Mouse (Mus musculus) heart, embryonic 12.5 days (tissue): ENCODE measurements around the gene Med27. TPM values are rescaled to one million over a fixed set of nuclear protein-coding genes. Genes with fewer than 3 reads are reported as not detected.

Experiments used
- ATAC-seq: fragments of 200-750 bp; cut with Nextera tagmentation; 2 replicates; pipeline ENCODE4 v1.8.0; 2017; ENCODE audit warnings: moderate TSS enrichment, moderate library complexity; ENCODE audit not compliant: insufficient number of reproducible peaks, low FRiP score
- H3K27ac ChIP-seq: fragments of 300-500 bp; sonication (generic); 2 replicates; pipeline ENCODE4 v1.5.1; 2016; ENCODE audit warnings: mild to moderate bottlenecking, moderate library complexity; ENCODE audit not compliant: poor library complexity, severe bottlenecking
- H3K27me3 ChIP-seq: fragments of 300-500 bp; sonication (generic); replicated peaks from 2 replicates; pipeline ENCODE4 v1.6.1; 2016; ENCODE audit warnings: mild to moderate bottlenecking, moderate library complexity
- H3K36me3 ChIP-seq: fragments of 300-500 bp; sonication (generic); 2 replicates; pipeline ENCODE4 v1.6.1; 2016; ENCODE audit warnings: mild to moderate bottlenecking, moderate library complexity
- H3K4me1 ChIP-seq: fragments of 300-500 bp; sonication (generic); replicated peaks from 2 replicates; pipeline ENCODE4 v1.6.1; 2016; ENCODE audit warnings: mild to moderate bottlenecking
- H3K4me2 ChIP-seq: fragments of 300-500 bp; sonication (generic); 2 replicates; pipeline ENCODE4 v1.6.1; 2016; ENCODE audit warnings: mild to moderate bottlenecking, moderate library complexity
- H3K4me3 ChIP-seq: fragments of 300-500 bp; sonication (generic); 2 replicates; pipeline ENCODE4 v1.5.1; 2016; ENCODE audit warnings: mild to moderate bottlenecking
- H3K9ac ChIP-seq: fragments of 300-500 bp; sonication (generic); 2 replicates; pipeline ENCODE4 v1.6.1; 2016; ENCODE audit warnings: mild to moderate bottlenecking, moderate library complexity
- H3K9me3 ChIP-seq: fragments of 300-500 bp; sonication (generic); replicated peaks from 2 replicates; pipeline ENCODE4 v1.6.1; 2016; ENCODE audit warnings: mild to moderate bottlenecking, moderate library complexity
- WGBS: fragments of 180-500 bp; shearing (Covaris S2); methylation state at CpG from one replicate; pipeline ENCODE4 v1.1.7; 2016; 5-methylcytosine and 5-hydroxymethylcytosine counted together
- polyA plus RNA-seq: library from polyadenylated mRNA; unstranded; fragments of >200 nt; fragmentation: Nextera tagmentation; extraction: Ambion mirVana; gene quantifications from 2 replicates; pipeline ENCODE4 v1.2.1, GENCODE M21; 2016

Gene Med27
- polyA plus RNA-seq, 1 experiment from 2014 or later, result 33.5 TPM

DNA sequence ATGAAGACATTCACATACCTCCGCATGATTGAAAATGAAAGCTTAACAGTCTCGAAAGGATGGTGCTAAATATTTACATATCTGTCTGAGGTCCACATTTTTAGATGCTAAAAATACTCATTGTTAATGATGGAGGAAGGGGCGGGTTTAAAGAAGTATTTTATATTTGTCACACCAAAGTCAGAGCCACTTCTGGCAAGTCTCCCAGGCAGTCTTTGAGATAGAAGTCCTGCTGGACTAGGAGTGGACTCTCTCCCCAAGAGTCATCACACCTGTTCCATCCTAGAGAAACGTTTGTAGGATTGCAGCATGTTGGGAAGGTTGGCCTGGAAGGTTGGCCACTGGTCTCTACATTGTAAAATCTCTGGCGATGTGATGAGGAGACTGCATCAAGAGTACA is 90.5 kb downstream of the Med27 start:
- no peaks in the 10 kb centered on the region for H3K36me3 ChIP-seq
- no peak overlapping the region for H3K27ac ChIP-seq
- no peaks in the 10 kb centered on the region for H3K9me3 ChIP-seq
- no peaks in the 10 kb centered on the region for H3K27me3 ChIP-seq
- H3K4me1 ChIP-seq, result peaks cover 35% of the 10 kb centered on the region
- H3K4me2 ChIP-seq, result no peak overlapping the region
- H3K4me3 ChIP-seq, result no peak overlapping the region
- no peak overlapping the region for H3K9ac ChIP-seq
- 82% methylated on average over 5 of the region's 5 CpGs for WGBS
- ATAC-seq, result no peak

DNA sequence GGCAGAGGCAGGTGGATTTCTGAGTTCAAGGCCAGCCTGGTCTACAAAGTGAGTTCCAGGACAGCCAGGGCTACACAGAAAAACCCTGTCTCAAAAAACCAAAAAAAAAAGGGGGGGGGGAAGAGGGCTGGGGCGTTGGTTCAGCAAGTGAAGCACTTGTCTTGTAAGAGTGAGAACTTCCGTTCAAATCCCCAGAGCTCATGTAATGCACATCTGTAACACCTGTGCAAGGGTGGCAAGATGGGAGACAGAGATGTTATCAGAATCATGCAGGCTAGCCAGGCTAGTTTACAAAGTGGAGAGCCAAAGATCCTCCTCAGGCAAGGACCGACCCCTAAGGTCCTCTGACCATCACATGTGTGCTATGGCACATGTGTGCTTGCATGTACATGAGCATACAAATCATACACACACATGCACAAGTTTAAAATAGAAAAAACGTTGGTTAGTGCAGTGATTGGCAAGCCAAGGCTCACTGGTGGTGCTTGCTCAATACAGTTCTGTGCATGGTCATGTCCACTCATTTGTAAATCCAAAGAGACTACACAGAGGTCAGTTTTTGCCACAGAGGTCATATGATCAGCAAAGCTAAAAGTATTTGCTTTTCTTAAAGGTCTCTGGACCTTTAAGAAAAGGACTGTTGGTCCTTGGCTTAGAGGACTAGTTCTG is 91.4 kb downstream of the Med27 start:
- Histone ChIP-seq H3K9ac (no peak overlapping the region), H3K4me1 (peaks cover 29% of the 10 kb centered on the region), H3K4me3 (no peak overlapping the region), H3K36me3 (no peaks in the 10 kb centered on the region), H3K27ac (no peak overlapping the region), H3K9me3 (no peaks in the 10 kb centered on the region), H3K4me2 (no peak overlapping the region), H3K27me3 (no peaks in the 10 kb centered on the region)
- no peak for ATAC-seq
- 81% methylated on average over 4 of the region's 4 CpGs for WGBS

DNA sequence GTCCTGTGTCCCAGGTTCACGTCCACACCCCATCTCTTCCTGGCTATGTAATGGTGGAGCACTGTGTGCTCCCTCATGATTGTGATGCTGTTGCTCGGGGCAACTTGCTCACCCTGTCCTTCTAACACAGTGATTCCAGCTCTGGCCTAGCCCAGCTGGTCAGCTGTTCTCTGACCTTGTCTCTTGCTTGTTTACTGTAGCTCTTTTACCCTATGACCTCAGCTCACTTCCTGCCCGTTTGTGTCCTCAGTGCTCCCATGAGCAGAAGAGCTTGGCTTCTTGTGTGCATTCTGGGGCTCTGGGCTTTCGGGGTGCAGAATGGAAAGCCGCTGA is 91.9 kb downstream of the Med27 start:
- Histone ChIP-seq H3K4me2 (no peak overlapping the region), H3K36me3 (no peaks in the 10 kb centered on the region), H3K9me3 (no peaks in the 10 kb centered on the region), H3K9ac (no peak overlapping the region), H3K4me1 (peaks cover 32% of the 10 kb centered on the region), H3K4me3 (no peak overlapping the region), H3K27ac (no peak overlapping the region), H3K27me3 (no peaks in the 10 kb centered on the region)
- no peak for ATAC-seq
- WGBS, result 58% methylated on average over 5 of the region's 5 CpGs

DNA sequence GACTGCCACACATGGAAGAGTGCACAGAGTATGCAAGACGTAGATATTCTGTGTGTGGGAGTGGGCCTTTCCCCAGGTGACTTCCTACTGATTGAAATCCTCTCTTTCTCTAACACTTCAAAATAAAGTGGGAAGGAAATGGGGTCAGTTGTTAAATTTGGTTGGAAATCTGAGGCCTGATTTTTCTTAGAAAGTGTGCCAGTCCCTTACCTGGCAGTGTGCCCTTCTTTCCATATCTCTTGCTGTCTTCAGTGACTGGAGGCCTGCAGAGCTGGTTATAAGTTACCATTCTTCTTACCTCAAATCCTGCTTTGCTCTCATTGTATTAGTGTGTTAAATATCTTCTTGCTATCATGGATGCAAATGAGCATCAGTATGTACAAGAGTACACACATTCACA is 92.4 kb downstream of the Med27 start:
- Histone ChIP-seq H3K27me3 (no peaks in the 10 kb centered on the region), H3K9me3 (no peaks in the 10 kb centered on the region), H3K27ac (no peak overlapping the region), H3K36me3 (no peaks in the 10 kb centered on the region), H3K4me2 (no peak overlapping the region), H3K9ac (no peak overlapping the region), H3K4me3 (no peak overlapping the region), H3K4me1 (peaks cover 36% of the 10 kb centered on the region)
- ATAC-seq, result no peak
- 49% methylated on average over 1 of the region's 1 CpGs for WGBS

DNA sequence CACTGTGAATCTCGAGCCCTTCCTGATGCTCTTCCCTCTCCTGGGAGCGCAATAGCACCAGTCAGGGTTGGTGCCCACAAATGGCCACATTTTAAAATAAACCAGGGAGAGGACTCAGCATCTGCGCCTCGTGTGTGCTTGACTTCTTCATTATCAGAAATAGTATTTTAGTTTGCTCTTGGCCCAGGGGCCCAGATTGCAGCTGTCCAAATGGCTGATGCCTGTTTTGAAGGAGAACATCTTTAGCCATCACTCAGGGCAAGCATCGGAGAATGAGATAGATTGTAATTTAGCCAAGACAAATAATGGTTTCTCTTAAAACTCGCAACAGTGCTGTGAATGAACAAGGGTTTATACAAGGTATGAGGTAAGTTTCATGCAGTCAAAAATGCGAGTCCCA is 92.8 kb downstream of the Med27 start:
- no peak overlapping the region for H3K9ac ChIP-seq
- no peaks in the 10 kb centered on the region for H3K27me3 ChIP-seq
- H3K27ac ChIP-seq, result no peak overlapping the region
- H3K36me3 ChIP-seq, result no peaks in the 10 kb centered on the region
- 67% methylated on average over 7 of the region's 7 CpGs for WGBS
- no peaks in the 10 kb centered on the region for H3K9me3 ChIP-seq
- H3K4me3 ChIP-seq, result no peak overlapping the region
- no peak for ATAC-seq
- no peak overlapping the region for H3K4me2 ChIP-seq
- peaks cover 36% of the 10 kb centered on the region for H3K4me1 ChIP-seq

DNA sequence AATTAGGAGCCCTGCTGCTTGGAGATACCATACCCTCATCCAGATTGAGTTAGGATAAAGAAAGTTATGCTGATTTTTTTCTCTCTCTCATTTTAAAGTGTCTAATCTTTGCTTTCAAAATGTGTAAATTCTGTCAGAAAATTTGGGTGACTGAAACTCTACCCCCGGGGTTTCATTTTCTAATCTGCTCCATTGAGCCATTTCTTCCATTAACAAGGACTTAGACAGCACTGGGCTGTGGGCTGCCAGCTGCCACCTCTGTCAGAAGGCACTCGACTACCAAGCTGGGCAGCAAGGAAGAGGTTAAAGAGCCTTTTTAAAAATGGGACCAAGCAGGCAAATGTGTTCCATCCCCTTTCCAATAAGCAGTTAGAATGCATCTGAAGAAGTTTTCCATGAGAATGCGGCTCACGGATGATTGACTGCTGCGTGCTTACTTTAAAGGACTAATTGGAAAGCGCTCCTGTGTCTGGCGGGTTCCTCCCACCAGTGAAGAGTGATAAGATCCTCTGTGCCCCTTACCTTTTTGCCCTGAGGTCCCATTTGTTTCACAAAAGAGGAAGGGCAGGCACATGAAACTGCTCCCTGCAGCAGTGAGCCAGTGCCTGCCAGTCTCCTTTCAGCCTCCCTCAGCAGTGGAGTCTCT is 93.4 kb downstream of the Med27 start:
- Histone ChIP-seq H3K27me3 (no peaks in the 10 kb centered on the region), H3K4me3 (no peak overlapping the region), H3K27ac (no peak overlapping the region), H3K36me3 (no peaks in the 10 kb centered on the region), H3K9ac (no peak overlapping the region), H3K9me3 (no peaks in the 10 kb centered on the region), H3K4me1 (peaks cover 36% of the 10 kb centered on the region), H3K4me2 (no peak overlapping the region)
- WGBS, result 57% methylated on average over 7 of the region's 7 CpGs
- ATAC-seq, result no peak

DNA sequence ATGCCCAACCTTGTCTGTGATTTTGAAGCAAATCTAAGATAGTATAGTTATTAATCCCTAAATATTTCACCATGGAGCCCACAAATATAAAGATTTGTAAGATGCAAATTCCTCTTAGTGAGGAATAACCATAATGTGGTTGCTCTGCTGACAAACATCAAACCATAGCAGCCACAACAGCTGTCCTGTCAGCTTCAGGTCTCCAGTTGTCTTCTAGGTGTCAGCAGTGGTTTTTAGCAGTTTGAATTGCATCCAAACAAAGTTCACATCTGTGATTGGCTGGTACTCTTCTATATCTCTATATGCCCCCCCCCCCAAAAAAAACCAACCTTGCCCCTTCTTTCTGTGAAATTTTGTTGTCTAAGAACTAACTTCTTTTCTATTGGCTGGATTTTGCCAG is 95.7 kb downstream of the Med27 start:
- no peak overlapping the region for H3K27ac ChIP-seq
- H3K4me2 ChIP-seq, result no peak overlapping the region
- no peaks in the 10 kb centered on the region for H3K36me3 ChIP-seq
- no peak overlapping the region for H3K9ac ChIP-seq
- H3K27me3 ChIP-seq, result no peaks in the 10 kb centered on the region
- no peak overlapping the region for H3K4me3 ChIP-seq
- peaks cover 43% of the 10 kb centered on the region for H3K4me1 ChIP-seq
- no peak for ATAC-seq
- no peaks in the 10 kb centered on the region for H3K9me3 ChIP-seq

DNA sequence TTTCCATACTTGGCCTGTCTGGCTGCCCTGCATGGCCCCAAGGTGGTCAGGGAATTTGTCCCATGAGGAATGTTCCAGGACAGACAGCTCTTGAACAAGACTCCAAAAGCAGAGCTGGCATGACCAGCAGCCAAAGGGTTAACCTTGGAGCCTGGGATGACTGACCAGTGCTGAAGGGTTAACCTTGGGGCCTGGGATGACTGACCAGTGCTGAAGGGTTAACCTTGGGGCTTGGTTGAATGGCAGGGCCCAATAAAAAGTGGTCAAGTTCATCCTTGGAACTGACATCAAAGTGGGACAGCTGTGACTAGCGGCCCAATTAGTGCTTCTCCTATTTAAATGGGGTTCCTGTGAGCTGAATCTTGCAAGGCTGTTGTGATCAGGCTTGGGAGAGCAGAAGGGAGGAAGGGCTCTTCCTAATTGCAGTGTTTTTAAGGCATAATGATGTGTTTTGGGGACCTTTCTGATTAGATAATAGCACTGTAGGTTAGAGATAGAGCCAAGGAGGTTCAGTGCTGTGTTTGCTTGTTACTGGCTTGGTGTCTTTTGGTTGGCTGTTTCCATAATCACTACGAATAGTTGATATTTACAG is 97.1 kb downstream of the Med27 start:
- 86% methylated on average over 2 of the region's 2 CpGs for WGBS
- Histone ChIP-seq H3K4me2 (no peak overlapping the region), H3K4me3 (no peak overlapping the region), H3K4me1 (peaks cover 34% of the 10 kb centered on the region), H3K9ac (no peak overlapping the region), H3K36me3 (no peaks in the 10 kb centered on the region), H3K9me3 (no peaks in the 10 kb centered on the region), H3K27ac (no peak overlapping the region), H3K27me3 (no peaks in the 10 kb centered on the region)
- ATAC-seq, result no peak

DNA sequence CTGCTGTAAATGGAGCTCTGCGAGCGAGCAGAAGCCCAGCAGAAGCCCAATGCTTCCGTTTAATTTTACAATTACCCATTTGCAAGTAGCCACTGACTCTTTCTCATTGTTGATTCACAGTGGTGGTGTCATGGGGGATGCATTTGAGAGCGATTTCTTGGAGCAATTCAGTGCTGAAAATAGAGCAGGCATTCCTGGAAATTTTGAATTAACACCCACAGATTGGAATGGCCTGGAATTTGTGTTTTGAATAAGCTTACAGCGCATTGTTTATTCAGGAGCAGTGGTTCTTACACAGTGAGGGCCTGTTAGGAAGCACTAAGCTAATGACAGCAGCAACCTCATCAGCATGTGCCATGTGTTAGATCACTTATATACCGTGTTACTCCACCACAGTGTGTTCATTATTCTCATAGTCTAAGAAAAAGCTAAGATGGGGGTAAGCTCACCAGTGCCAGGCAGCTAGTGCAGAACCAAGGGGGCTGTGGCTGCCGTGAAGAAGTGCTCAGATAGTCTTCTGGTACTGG is 101.9 kb downstream of the Med27 start:
- 81% methylated on average over 7 of the region's 7 CpGs for WGBS
- no peak overlapping the region for H3K9ac ChIP-seq
- no peaks in the 10 kb centered on the region for H3K36me3 ChIP-seq
- H3K4me3 ChIP-seq, result no peak overlapping the region
- H3K4me1 ChIP-seq, result peaks cover 15% of the 10 kb centered on the region
- H3K4me2 ChIP-seq, result no peak overlapping the region
- H3K27me3 ChIP-seq, result no peaks in the 10 kb centered on the region
- no peak for ATAC-seq
- no peak overlapping the region for H3K27ac ChIP-seq
- H3K9me3 ChIP-seq, result no peaks in the 10 kb centered on the region

DNA sequence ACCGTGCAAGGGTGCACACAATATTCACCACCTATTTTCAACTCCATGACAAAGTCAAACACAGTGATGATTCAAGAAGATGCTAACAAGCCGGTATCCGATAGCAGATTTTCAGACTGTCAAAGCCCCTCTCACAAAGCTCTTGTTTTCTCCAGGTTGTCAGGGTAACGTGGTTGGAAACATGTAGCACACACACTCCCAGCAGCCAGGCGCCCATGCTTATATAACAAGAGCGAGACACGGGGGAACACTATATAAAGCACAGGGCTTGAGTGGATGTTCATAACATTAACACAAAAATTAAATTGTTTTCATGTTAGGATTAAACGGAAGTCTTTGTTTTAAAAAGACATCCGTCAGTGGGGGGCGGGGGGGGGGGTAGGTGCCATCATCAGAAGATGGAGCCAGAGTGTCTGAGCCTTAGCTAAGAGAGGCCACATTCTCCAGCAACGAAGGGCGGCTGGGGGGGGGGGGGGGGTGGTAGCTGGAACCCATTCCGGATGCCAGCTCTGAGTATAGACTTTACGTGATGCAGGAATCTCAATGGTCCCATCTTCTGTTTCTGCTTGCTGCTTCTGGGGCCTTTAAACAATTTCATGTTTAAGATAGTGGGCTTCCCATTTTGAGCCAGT is 104.9 kb downstream of the Med27 start:
- Histone ChIP-seq H3K9ac (no peak overlapping the region), H3K27me3 (no peaks in the 10 kb centered on the region), H3K36me3 (no peaks in the 10 kb centered on the region), H3K4me2 (no peak overlapping the region), H3K9me3 (no peaks in the 10 kb centered on the region), H3K27ac (no peak overlapping the region), H3K4me1 (peaks cover 14% of the 10 kb centered on the region), H3K4me3 (no peak overlapping the region)
- ATAC-seq, result no peak
- 80% methylated on average over 14 of the region's 14 CpGs for WGBS

DNA sequence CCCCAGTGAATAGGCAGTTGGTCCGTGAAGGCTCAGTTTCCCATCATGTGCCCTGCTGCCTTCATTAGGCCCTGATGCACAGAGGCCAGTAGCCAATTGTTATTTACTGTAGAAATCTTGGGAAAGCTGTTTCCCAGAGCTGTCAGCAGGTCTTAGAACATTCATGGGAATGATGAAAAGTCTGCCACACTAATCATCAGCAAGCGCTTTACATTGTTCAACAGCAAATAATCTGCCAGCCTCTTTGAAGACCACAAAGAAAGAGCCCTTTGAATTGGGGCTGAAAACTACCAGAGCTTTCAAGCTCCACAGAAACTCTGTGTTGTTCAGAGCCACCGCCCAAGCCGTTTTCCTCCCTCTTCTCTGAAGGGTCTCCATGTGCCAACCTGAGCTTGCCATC is 106.8 kb downstream of the Med27 start:
- Histone ChIP-seq H3K4me2 (no peak overlapping the region), H3K4me1 (peaks cover 15% of the 10 kb centered on the region), H3K27ac (no peak overlapping the region), H3K9ac (no peak overlapping the region), H3K36me3 (no peaks in the 10 kb centered on the region), H3K27me3 (no peaks in the 10 kb centered on the region), H3K9me3 (no peaks in the 10 kb centered on the region), H3K4me3 (no peak overlapping the region)
- no peak for ATAC-seq
- WGBS, result 69% methylated on average over 4 of the region's 4 CpGs
